In genomic region chr4:23513939-23514338, GRCm38 (mm10) we compare ENCODE assay signal across 12 mouse cellular contexts.
A peak's percentile ranks its signal among the peaks of the same experiment; 100 is the strongest.
DNase-seq lines count a peak whose midpoint lies in the region; ATAC-seq and TF ChIP-seq lines count a peak whose summit lies in the region.
"Had no signal": no experiment of that assay in that cellular context is flagged by ENCODE, and none has a peak within 500 bp of the region (broad histone marks: within the 10 kb centered on the region; RNA-seq: fewer than 3 reads in every experiment).

No protein-coding gene starts in this region.

- no peak overlapping the region for H3K4me3 ChIP-seq in forebrain, embryonic 11.5 days (ENCODE audit: low read depth, low read length)
- H3K4me3 ChIP-seq in forebrain, postnatal 0 days (ENCODE audit: low read depth, low read length) = peak overlapping the region; percentile 14; the same call in 1 of the 2 replicates
- H3K4me3 ChIP-seq in limb, embryonic 12.5 days (replicated peaks) = no peak overlapping the region
- H3K4me3 ChIP-seq in neural tube, embryonic 12.5 days = no peak overlapping the region
- H3K4me3 ChIP-seq: embryonic facial prominence, embryonic 12.5 days; intestine, embryonic 15.5 days had no signal

- H3K4me1 ChIP-seq in forebrain, embryonic 11.5 days (replicated peaks; ENCODE audit: control insufficient read depth, insufficient read depth, low read length) = peaks cover 9% of the 10 kb centered on the region
- peaks cover 4% of the 10 kb centered on the region; the same call in 1 of the 2 replicates for H3K4me1 ChIP-seq in forebrain, postnatal 0 days (ENCODE audit: insufficient read depth)
- peaks cover 5% of the 10 kb centered on the region; the same call in 1 of the 2 replicates for H3K4me1 ChIP-seq in limb, embryonic 12.5 days (replicated peaks)
- H3K4me1 ChIP-seq in neural tube, embryonic 12.5 days = 0 out of 2 replicates have a peak, but pooled peaks cover 8% of the 10 kb centered on the region
- H3K4me1 ChIP-seq: embryonic facial prominence, embryonic 12.5 days; intestine, embryonic 15.5 days had no signal

- no peak for TF ChIP-seq CTCF in forebrain, postnatal 0 days (IDR thresholded peaks at IDR 0.05; ENCODE audit: low read depth)

- H3K9ac ChIP-seq in forebrain, embryonic 11.5 days (ENCODE audit: low read length) = peak overlapping the region; percentile 16; the same call in 1 of the 2 replicates
- H3K9ac ChIP-seq in forebrain, postnatal 0 days = peak overlapping the region; percentile 28; the same call in 1 of the 2 replicates
- no peak overlapping the region for H3K9ac ChIP-seq in limb, embryonic 12.5 days (replicated peaks)
- no peak overlapping the region for H3K9ac ChIP-seq in neural tube, embryonic 12.5 days
- H3K9ac ChIP-seq: embryonic facial prominence, embryonic 12.5 days; intestine, embryonic 15.5 days; lung, embryonic 14.5 days had no signal

- 0 out of 2 replicates have a peak overlapping the region, but pooled peaks have one; percentile 24 for H3K4me2 ChIP-seq in forebrain, embryonic 11.5 days (ENCODE audit: low read depth, low read length, severe bottlenecking)
- peak overlapping the region; percentile 42 for H3K4me2 ChIP-seq in forebrain, postnatal 0 days (ENCODE audit: low read depth)
- H3K4me2 ChIP-seq in limb, embryonic 12.5 days = peak overlapping the region; percentile 24
- H3K4me2 ChIP-seq in neural tube, embryonic 12.5 days (replicated peaks) = peak overlapping the region; percentile 36; the same call in 1 of the 2 replicates
- H3K4me2 ChIP-seq: embryonic facial prominence, embryonic 12.5 days; intestine, embryonic 15.5 days; lung, embryonic 14.5 days had no signal

- peak; percentile 69 for DNase-seq in forebrain, embryonic 11.5 days (ENCODE audit: low spot score)
- DNase-seq in forebrain, postnatal 0 days = peak; percentile 32
- DNase-seq in testis, postnatal 14 days (ENCODE audit: low spot score) = no peak
- no peak for DNase-seq in heart, adult 18-20 months
- DNase-seq: adrenal gland, postnatal 25 days; lung, embryonic 14.5 days; thymus, adult 18-20 months had no signal

- WGBS in forebrain, embryonic 11.5 days = 7% methylated on average over 9 of the region's 9 CpGs
- 9% methylated on average over 9 of the region's 9 CpGs for WGBS in forebrain, postnatal 0 days
- WGBS in limb, embryonic 12.5 days = 12% methylated on average over 9 of the region's 9 CpGs
- 19% methylated on average over 9 of the region's 9 CpGs for WGBS in neural tube, embryonic 12.5 days

- H3K27ac ChIP-seq in forebrain, embryonic 11.5 days (ENCODE audit: low read depth, low read length) = 0 out of 2 replicates have a peak overlapping the region, but pooled peaks have one; percentile 19
- no peak overlapping the region for H3K27ac ChIP-seq in forebrain, postnatal 0 days (ENCODE audit: low read depth, low read length)
- H3K27ac ChIP-seq in limb, embryonic 12.5 days = no peak overlapping the region
- H3K27ac ChIP-seq in neural tube, embryonic 12.5 days = no peak overlapping the region
- H3K27ac ChIP-seq: embryonic facial prominence, embryonic 12.5 days; intestine, embryonic 15.5 days had no signal

- peak; percentile 69 for ATAC-seq in forebrain, embryonic 11.5 days (replicated peaks; ENCODE audit: low FRiP score)
- peak; percentile 65 for ATAC-seq in forebrain, postnatal 0 days
- 0 out of 2 replicates have a peak, but pooled peaks have one; percentile 26 for ATAC-seq in limb, embryonic 12.5 days (ENCODE audit: insufficient number of reproducible peaks, insufficient read depth, low FRiP score, low TSS enrichment, low read depth)
- ATAC-seq in neural tube, embryonic 12.5 days (ENCODE audit: low FRiP score, low read depth) = peak; percentile 70
- ATAC-seq in monocyte, adult 5-6 weeks (replicated peaks; ENCODE audit: insufficient number of reproducible peaks, low FRiP score, low TSS enrichment, poor library complexity, severe bottlenecking) = no peak
- ATAC-seq: intestine, embryonic 15.5 days had no signal

- no peaks in the 10 kb centered on the region; the same call in 1 of the 2 replicates for H3K9me3 ChIP-seq in forebrain, embryonic 11.5 days (ENCODE audit: control insufficient read depth, low read length)
- H3K9me3 ChIP-seq in forebrain, postnatal 0 days (ENCODE audit: low read length) = no peaks in the 10 kb centered on the region
- 0 out of 2 replicates have a peak, but pooled peaks cover 2% of the 10 kb centered on the region for H3K9me3 ChIP-seq in limb, embryonic 12.5 days
- H3K9me3 ChIP-seq in neural tube, embryonic 12.5 days = 0 out of 2 replicates have a peak, but pooled peaks cover 2% of the 10 kb centered on the region
- H3K9me3 ChIP-seq: intestine, embryonic 15.5 days had no signal

- no peaks in the 10 kb centered on the region for H3K27me3 ChIP-seq in forebrain, embryonic 11.5 days (ENCODE audit: control insufficient read depth, insufficient read depth, low read length)
- H3K27me3 ChIP-seq in forebrain, postnatal 0 days (ENCODE audit: insufficient read depth, low read length) = no peaks in the 10 kb centered on the region
- H3K27me3 ChIP-seq in limb, embryonic 12.5 days = no peaks in the 10 kb centered on the region
- H3K27me3 ChIP-seq in neural tube, embryonic 12.5 days (replicated peaks) = no peaks in the 10 kb centered on the region
- H3K27me3 ChIP-seq: embryonic facial prominence, embryonic 12.5 days; intestine, embryonic 15.5 days had no signal

- no peaks in the 10 kb centered on the region for H3K36me3 ChIP-seq in forebrain, embryonic 11.5 days (ENCODE audit: control insufficient read depth, insufficient read depth, low read length)
- H3K36me3 ChIP-seq in forebrain, postnatal 0 days (ENCODE audit: insufficient read depth) = no peaks in the 10 kb centered on the region
- no peaks in the 10 kb centered on the region for H3K36me3 ChIP-seq in limb, embryonic 12.5 days
- no peaks in the 10 kb centered on the region for H3K36me3 ChIP-seq in neural tube, embryonic 12.5 days
- H3K36me3 ChIP-seq: embryonic facial prominence, embryonic 12.5 days; intestine, embryonic 15.5 days had no signal

Comparison
In these comparisons a context has a peak if more than half of its experiments do, and no peak if none do; other contexts are left out.
1. DNase-seq: peak in forebrain, embryonic 11.5 days (single experiment) and forebrain, postnatal 0 days (single experiment); none in testis, postnatal 14 days (single experiment) and heart, adult 18-20 months (0 of 2).
2. H3K9ac ChIP-seq: peak in forebrain, embryonic 11.5 days (single experiment) and forebrain, postnatal 0 days (single experiment); none in limb, embryonic 12.5 days (single experiment) and neural tube, embryonic 12.5 days (single experiment).
3. Peak in every context shown above with its lines, with median percentiles within 50 percentile points of each other: H3K4me2 ChIP-seq.